Mouse (Mus musculus) olfactory bulb, adult 2 months (tissue): ENCODE measurements around the gene Prr13.

ENCODE experiments used
- CTCF ChIP-seq: fragments of 200-500 bp; IDR thresholded peaks from 2 replicates; pipeline ENCODE4 v1.5.1; 2012; ENCODE audit warnings: low read depth, mild to moderate bottlenecking, low read length, moderate library complexity; ENCODE audit not compliant: insufficient read depth
- POLR2A ChIP-seq: fragments of 200-500 bp; IDR thresholded peaks from 2 replicates; pipeline ENCODE4 v1.6.1; 2012; ENCODE audit warnings: mild to moderate bottlenecking, low read depth, low read length, moderate library complexity; ENCODE audit not compliant: insufficient read depth

DNA sequence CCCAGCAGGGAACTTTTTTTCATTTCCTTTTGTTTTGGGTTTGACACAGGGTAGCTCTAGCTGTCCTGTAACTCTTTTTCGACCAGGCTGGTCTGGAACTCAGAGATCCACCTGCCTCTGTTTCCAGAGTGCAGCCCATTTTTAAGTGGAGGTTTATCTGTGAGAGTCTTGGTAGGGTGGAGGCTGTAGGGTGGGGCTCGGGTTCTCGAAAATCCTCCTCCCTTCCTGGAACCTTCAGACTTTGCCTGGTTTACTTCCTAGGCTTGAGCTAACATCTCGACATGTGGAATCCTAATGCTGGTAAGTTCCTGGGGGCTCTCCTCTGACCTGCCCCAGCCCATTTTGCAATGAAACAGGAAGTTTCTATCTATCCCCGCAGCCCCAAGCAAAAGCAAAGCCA, 1.0 kb downstream of the Prr13 start:
- no peak for TF ChIP-seq POLR2A
- no peak for TF ChIP-seq CTCF
